Mouse (Mus musculus): ENCODE data around the gene Aqr.
"Not testable (repeated sequence)": the region's sequence is repeated elsewhere in the genome, so short reads cannot be mapped to it uniquely, and the experiment has no call there.

Aqr gene

GRCm38 (mm10) chr2:114186924-114187323 lies at the start of gene Aqr:
Gene Aqr (minus strand): TSS chr2:114187024.
- in situ Hi-C loops (cut with MboI, MseI) = not testable (repeated sequence)

- in situ Hi-C loops (cut with MboI, MseI) = no loop called here
Observed at GRCm38 (mm10) chr2:114236566-114236965, 49.7 kb upstream of the Aqr start.

- in situ Hi-C loops (cut with MboI, MseI) = no loop called here
Observed at GRCm38 (mm10) chr2:114235584-114235983, 48.8 kb upstream of the Aqr start.

- in situ Hi-C loops (cut with MboI, MseI) = no loop called here
Observed at GRCm38 (mm10) chr2:114231248-114231647, 44.4 kb upstream of the Aqr start.

- in situ Hi-C loops (cut with MboI, MseI) = loop anchor here (5.0 kb wide), 1 partner anchor 54 kb away; no protein-coding TSS in a partner anchor
Observed at GRCm38 (mm10) chr2:114228672-114229071, 41.8 kb upstream of the Aqr start.

- in situ Hi-C loops (cut with MboI, MseI) = no loop called here
Observed at GRCm38 (mm10) chr2:114205036-114205435, 18.2 kb upstream of the Aqr start.

- in situ Hi-C loops (cut with MboI, MseI) = no loop called here
Observed at GRCm38 (mm10) chr2:114201574-114201973, 14.8 kb upstream of the Aqr start.

GRCm38 (mm10) chr2:114200932-114201559 lies 14.2 kb upstream of the Aqr start, which contains the start of gene Zfp770:
Gene Zfp770 (minus strand): TSS chr2:114201469.
- in situ Hi-C loops (cut with MboI, MseI) = no loop called here

- in situ Hi-C loops (cut with MboI, MseI) = no loop called here
Observed at GRCm38 (mm10) chr2:114196421-114196820, 9.6 kb upstream of the Aqr start.

GRCm38 (mm10) chr2:114177802-114178733 lies 8.8 kb downstream of the Aqr start:
- in situ Hi-C loops (cut with MboI, MseI) = no loop called here

- in situ Hi-C loops (cut with MboI, MseI) = no loop called here
Observed at GRCm38 (mm10) chr2:114174651-114175484, 12.0 kb downstream of the Aqr start.

- in situ Hi-C loops (cut with MboI, MseI) = no loop called here
Observed at GRCm38 (mm10) chr2:114173248-114173647, 13.6 kb downstream of the Aqr start.

- in situ Hi-C loops (cut with MboI, MseI) = no loop called here
Observed at GRCm38 (mm10) chr2:114167837-114168236, 19.0 kb downstream of the Aqr start.

- in situ Hi-C loops (cut with MboI, MseI) = loop anchor here (5.0 kb wide), 1 partner anchor 315 kb away; the partner anchor contains the start of gene Arhgap11a
Observed at GRCm38 (mm10) chr2:114161978-114162377, 24.8 kb downstream of the Aqr start.

- in situ Hi-C loops (cut with MboI, MseI) = no loop called here
Observed at GRCm38 (mm10) chr2:114157345-114157744, 29.5 kb downstream of the Aqr start.

- in situ Hi-C loops (cut with MboI, MseI) = no loop called here
Observed at GRCm38 (mm10) chr2:114156639-114157038, 30.2 kb downstream of the Aqr start.

- in situ Hi-C loops (cut with MboI, MseI) = no loop called here
Observed at GRCm38 (mm10) chr2:114153247-114153646, 33.6 kb downstream of the Aqr start.

- in situ Hi-C loops (cut with MboI, MseI) = loop anchor here (10.0 kb wide), 1 partner anchor 312 kb away; no protein-coding TSS in a partner anchor
Observed at GRCm38 (mm10) chr2:114146864-114147458, 39.9 kb downstream of the Aqr start.

GRCm38 (mm10) chr2:114145315-114145801 lies 41.5 kb downstream of the Aqr start:
- in situ Hi-C loops (cut with MboI, MseI) = loop anchor here (10.0 kb wide), 1 partner anchor 311 kb away; no protein-coding TSS in a partner anchor

- in situ Hi-C loops (cut with MboI, MseI) = loop anchor here (10.0 kb wide), 1 partner anchor 310 kb away; no protein-coding TSS in a partner anchor
Observed at GRCm38 (mm10) chr2:114144915-114145314, 41.9 kb downstream of the Aqr start.

GRCm38 (mm10) chr2:114143842-114144241 lies 43.0 kb downstream of the Aqr start:
- in situ Hi-C loops (cut with MboI, MseI) = loop anchor here (10.0 kb wide), 1 partner anchor 309 kb away; no protein-coding TSS in a partner anchor
